Mouse (Mus musculus) stomach, embryonic 15.5 days (tissue): ENCODE measurements around the gene Snapc2. TPM values are rescaled to one million over a fixed set of nuclear protein-coding genes. Genes with fewer than 3 reads are reported as not detected.

ENCODE experiments used
- ATAC-seq: fragments of 200-750 bp; cut with Nextera tagmentation; 2 replicates; pipeline ENCODE4 v1.8.0; 2017; ENCODE audit warnings: low read depth, moderate number of reproducible peaks, moderate TSS enrichment; ENCODE audit not compliant: insufficient read depth, low FRiP score
- H3K27ac ChIP-seq: fragments of 300-500 bp; sonication (generic); 2 replicates; pipeline ENCODE4 v1.5.1; 2015; ENCODE audit warnings: mild to moderate bottlenecking, inconsistent platforms
- H3K27me3 ChIP-seq: fragments of 300-500 bp; sonication (generic); replicated peaks from 2 replicates; pipeline ENCODE4 v1.6.1; 2015; ENCODE audit warnings: inconsistent platforms
- H3K36me3 ChIP-seq: fragments of 300-500 bp; sonication (generic); 2 replicates; pipeline ENCODE4 v1.6.1; 2015; ENCODE audit warnings: inconsistent platforms
- H3K4me1 ChIP-seq: fragments of 300-500 bp; sonication (generic); 2 replicates; pipeline ENCODE4 v1.6.1; 2015; ENCODE audit warnings: inconsistent platforms
- H3K4me2 ChIP-seq: fragments of 300-500 bp; sonication (generic); 2 replicates; pipeline ENCODE4 v1.6.1; 2015; ENCODE audit warnings: mild to moderate bottlenecking, inconsistent platforms
- H3K4me3 ChIP-seq: fragments of 300-500 bp; sonication (generic); replicated peaks from 2 replicates; pipeline ENCODE4 v1.5.1; 2015; ENCODE audit warnings: inconsistent platforms
- H3K9ac ChIP-seq: fragments of 300-500 bp; sonication (generic); 2 replicates; pipeline ENCODE4 v1.6.1; 2015; ENCODE audit warnings: inconsistent platforms
- H3K9me3 ChIP-seq: fragments of 300-500 bp; sonication (generic); 2 replicates; pipeline ENCODE4 v1.6.1; 2016; ENCODE audit warnings: inconsistent platforms
- WGBS: fragments of 180-500 bp; shearing (Covaris S2); methylation state at CpG from one replicate; pipeline ENCODE4 v1.1.7; 2015; 5-methylcytosine and 5-hydroxymethylcytosine counted together
- polyA plus RNA-seq: library from polyadenylated mRNA; unstranded; fragments of >200 nt; fragmentation: Nextera tagmentation; extraction: Ambion mirVana; gene quantifications from 2 replicates; pipeline ENCODE4 v1.2.1, GENCODE M21; 2015

Snapc2 gene
- polyA plus RNA-seq, 1 experiment from 2014 or later: 50.8 TPM

GRCm38 (mm10) chr8:4257350-4257749, 4.5 kb downstream of the Snapc2 start:
- Histone ChIP-seq H3K9me3 (no peaks in the 10 kb centered on the region), H3K27me3 (no peaks in the 10 kb centered on the region), H3K36me3 (peaks cover 44% of the 10 kb centered on the region), H3K27ac (peak overlapping the region; percentile 52), H3K9ac (no peak overlapping the region), H3K4me2 (peak overlapping the region; percentile 85), H3K4me3 (0 out of 2 replicates have a peak overlapping the region, but pooled peaks have one; percentile 72), H3K4me1 (peaks cover 25% of the 10 kb centered on the region)
- ATAC-seq: no peak
- WGBS: 78% methylated on average over 4 of the region's 4 CpGs

GRCm38 (mm10) chr8:4258233-4258632, 5.4 kb downstream of the Snapc2 start:
- peaks cover 48% of the 10 kb centered on the region for H3K36me3 ChIP-seq
- WGBS: 3% methylated on average over 35 of the region's 35 CpGs

GRCm38 (mm10) chr8:4258678-4259077, 5.8 kb downstream of the Snapc2 start:
- peak overlapping the region; percentile 85 for H3K4me2 ChIP-seq
- peak overlapping the region; percentile 67 for H3K9ac ChIP-seq
- no peaks in the 10 kb centered on the region for H3K27me3 ChIP-seq
- peaks cover 21% of the 10 kb centered on the region for H3K4me1 ChIP-seq
- peak overlapping the region; percentile 72 for H3K4me3 ChIP-seq
- peak; percentile 56 for ATAC-seq
- H3K27ac ChIP-seq: peak overlapping the region; percentile 79
- WGBS: under 1% methylated on average over 31 of the region's 32 CpGs
- peaks cover 51% of the 10 kb centered on the region for H3K36me3 ChIP-seq
- H3K9me3 ChIP-seq: no peaks in the 10 kb centered on the region

More at GRCm38 (mm10) chr8:4258233-4258632, 5.4 kb downstream of the Snapc2 start:
- ATAC-seq: peak; percentile 51
- H3K4me2 ChIP-seq: peak overlapping the region; percentile 85
- H3K9me3 ChIP-seq: no peaks in the 10 kb centered on the region
- H3K4me3 ChIP-seq: peak overlapping the region; percentile 72
- peaks cover 21% of the 10 kb centered on the region for H3K4me1 ChIP-seq
- H3K27me3 ChIP-seq: no peaks in the 10 kb centered on the region
- peak overlapping the region; percentile 79 for H3K27ac ChIP-seq
- peak overlapping the region; percentile 67 for H3K9ac ChIP-seq

- Histone ChIP-seq H3K9me3 (no peaks in the 10 kb centered on the region), H3K36me3 (peaks cover 56% of the 10 kb centered on the region), H3K4me3 (peak within 1 kb of the TSS; percentile 72), H3K27me3 (no peaks in the 10 kb centered on the region), H3K27ac (peak within 1 kb of the TSS; percentile 79), H3K9ac (peak within 1 kb of the TSS; percentile 67), H3K4me2 (peak within 1 kb of the TSS; percentile 85), H3K4me1 (peaks cover 18% of the 10 kb centered on the region)
- ATAC-seq: peak; percentile 94
- WGBS: 8% methylated on average over 20 of the region's 33 CpGs
These were observed 6.4 kb downstream of the Snapc2 start, which contains the start of gene Ctxn1 for GRCm38 (mm10) chr8:4259125-4259804. Gene Ctxn1 (minus strand): TSS chr8:4259274.

GRCm38 (mm10) chr8:4259805-4260170, 6.9 kb downstream of the Snapc2 start:
- no peaks in the 10 kb centered on the region for H3K9me3 ChIP-seq
- peaks cover 55% of the 10 kb centered on the region for H3K36me3 ChIP-seq
- ATAC-seq: no peak
- whole genome bisulfite sequencing: 77% methylated on average over 4 of the region's 4 CpGs
- H3K4me2 ChIP-seq: no peak overlapping the region
- H3K4me1 ChIP-seq: peaks cover 16% of the 10 kb centered on the region
- H3K4me3 ChIP-seq: no peak overlapping the region
- no peak overlapping the region for H3K9ac ChIP-seq
- no peaks in the 10 kb centered on the region for H3K27me3 ChIP-seq
- no peak overlapping the region; the same call in 1 of the 2 replicates for H3K27ac ChIP-seq

GRCm38 (mm10) chr8:4263105-4263791, 10.4 kb downstream of the Snapc2 start:
- 85% methylated on average over 8 of the region's 8 CpGs for WGBS
- H3K4me2 ChIP-seq: no peak overlapping the region
- peaks cover 7% of the 10 kb centered on the region; the same call in 1 of the 2 replicates for H3K4me1 ChIP-seq
- ATAC-seq: no peak
- H3K4me3 ChIP-seq: no peak overlapping the region
- H3K27me3 ChIP-seq: no peaks in the 10 kb centered on the region
- H3K27ac ChIP-seq: no peak overlapping the region
- no peaks in the 10 kb centered on the region for H3K9me3 ChIP-seq
- H3K9ac ChIP-seq: no peak overlapping the region
- H3K36me3 ChIP-seq: peaks cover 68% of the 10 kb centered on the region

- no peak for ATAC-seq
- H3K4me3 ChIP-seq: no peak overlapping the region
- WGBS: 88% methylated on average over 15 of the region's 15 CpGs
- peaks cover 70% of the 10 kb centered on the region for H3K36me3 ChIP-seq
- H3K27ac ChIP-seq: no peak overlapping the region
- no peaks in the 10 kb centered on the region for H3K27me3 ChIP-seq
- H3K4me2 ChIP-seq: no peak overlapping the region
- no peaks in the 10 kb centered on the region for H3K9me3 ChIP-seq
- no peak overlapping the region for H3K9ac ChIP-seq
- H3K4me1 ChIP-seq: no peaks in the 10 kb centered on the region
These were observed 12.5 kb downstream of the Snapc2 start for GRCm38 (mm10) chr8:4265160-4265914.

GRCm38 (mm10) chr8:4267627-4268026, 14.7 kb downstream of the Snapc2 start:
- 75% methylated on average over 15 of the region's 15 CpGs for WGBS
- no peaks in the 10 kb centered on the region for H3K9me3 ChIP-seq
- ATAC-seq: peak; percentile 54; the same call in 1 of the 2 replicates
- no peak overlapping the region for H3K9ac ChIP-seq
- H3K27me3 ChIP-seq: no peaks in the 10 kb centered on the region
- H3K27ac ChIP-seq: no peak overlapping the region
- H3K4me3 ChIP-seq: no peak overlapping the region
- no peak overlapping the region for H3K4me2 ChIP-seq
- peaks cover 54% of the 10 kb centered on the region for H3K36me3 ChIP-seq
- H3K4me1 ChIP-seq: no peaks in the 10 kb centered on the region

- H3K27me3 ChIP-seq: no peaks in the 10 kb centered on the region
- H3K4me1 ChIP-seq: 0 out of 2 replicates have a peak, but pooled peaks cover 3% of the 10 kb centered on the region
- 90% methylated on average over 6 of the region's 6 CpGs for WGBS
- no peak overlapping the region for H3K4me3 ChIP-seq
- no peak for ATAC-seq
- H3K4me2 ChIP-seq: no peak overlapping the region
- peaks cover 53% of the 10 kb centered on the region for H3K36me3 ChIP-seq
- no peaks in the 10 kb centered on the region for H3K9me3 ChIP-seq
- H3K27ac ChIP-seq: no peak overlapping the region
- no peak overlapping the region for H3K9ac ChIP-seq
These were observed 16.7 kb downstream of the Snapc2 start for GRCm38 (mm10) chr8:4269609-4270008.

- under 1% methylated on average over 39 of the region's 39 CpGs for WGBS
- H3K27me3 ChIP-seq: no peaks in the 10 kb centered on the region
- ATAC-seq: peak; percentile 96
- H3K9ac ChIP-seq: peak within 1 kb of the TSS; percentile 71
- H3K27ac ChIP-seq: peak within 1 kb of the TSS; percentile 41
- peaks cover 13% of the 10 kb centered on the region; the same call in 1 of the 2 replicates for H3K36me3 ChIP-seq
- H3K9me3 ChIP-seq: no peaks in the 10 kb centered on the region
- peak within 1 kb of the TSS; percentile 86 for H3K4me3 ChIP-seq
- peaks cover 8% of the 10 kb centered on the region; the same call in 1 of the 2 replicates for H3K4me1 ChIP-seq
- H3K4me2 ChIP-seq: peak within 1 kb of the TSS; percentile 66
These were observed 22.6 kb downstream of the Snapc2 start, which contains the start of gene Timm44 for GRCm38 (mm10) chr8:4275275-4276110. Gene Timm44 (minus strand): TSS chr8:4275913.

- no peak; the same call in 1 of the 2 replicates for ATAC-seq
- 23% methylated on average over 9 of the region's 9 CpGs for WGBS
- Histone ChIP-seq H3K4me3 (peak overlapping the region; percentile 86), H3K36me3 (peaks cover 13% of the 10 kb centered on the region; the same call in 1 of the 2 replicates), H3K27me3 (no peaks in the 10 kb centered on the region), H3K9ac (peak overlapping the region; percentile 17; the same call in 1 of the 2 replicates), H3K27ac (peak overlapping the region; percentile 41; the same call in 1 of the 2 replicates), H3K9me3 (no peaks in the 10 kb centered on the region), H3K4me1 (peaks cover 8% of the 10 kb centered on the region; the same call in 1 of the 2 replicates), H3K4me2 (peak overlapping the region; percentile 66)
These were observed 23.2 kb downstream of the Snapc2 start for GRCm38 (mm10) chr8:4276111-4276465.
